Mouse (Mus musculus) G1E (cell line): ENCODE measurements around the gene Cbx3.

Experiments used
- CTCF ChIP-seq: IDR thresholded peaks from 2 replicates; pipeline ENCODE4 v1.5.1; 2012; ENCODE audit warnings: low read depth, low read length, inconsistent platforms, mixed read lengths
- GATA1 ChIP-seq: IDR thresholded peaks from 2 replicates; pipeline ENCODE4 v1.6.1; 2012; ENCODE audit warnings: borderline replicate concordance, low read length, inconsistent platforms, mixed read lengths
- GATA2 ChIP-seq: IDR thresholded peaks from 2 replicates; pipeline ENCODE4 v1.6.1; 2012; ENCODE audit warnings: low read depth, low read length, inconsistent platforms, borderline replicate concordance
- POLR2AphosphoS5 ChIP-seq: IDR thresholded peaks from 2 replicates; pipeline ENCODE4 v1.6.1; 2012; ENCODE audit warnings: low read depth, low read length, inconsistent platforms; ENCODE audit not compliant: insufficient replicate concordance
- TAL1 ChIP-seq: conservative IDR thresholded peaks from 2 replicates; pipeline ENCODE4 v1.6.1; 2012; ENCODE audit warnings: low read depth, low read length, inconsistent platforms, mixed read lengths

DNA sequence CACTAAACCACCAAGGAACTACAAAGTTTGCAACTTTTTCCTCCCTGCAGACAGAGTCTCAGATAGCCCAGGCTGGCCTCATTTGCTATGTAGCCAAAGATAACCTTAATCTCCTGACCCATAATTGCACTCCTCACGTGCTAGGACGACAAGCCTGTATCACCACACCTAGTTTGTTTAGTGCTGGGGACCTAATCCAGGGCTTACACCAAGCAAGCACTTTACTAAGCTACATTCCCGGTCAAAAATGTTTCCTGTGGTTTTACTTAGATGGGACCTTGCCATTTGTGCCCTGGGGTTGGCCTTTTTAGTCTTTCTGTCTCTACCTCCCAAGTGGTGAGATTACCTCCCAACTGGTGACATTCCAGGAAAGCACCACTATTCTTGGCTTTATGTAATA is 15.2 kb upstream of the Cbx3 start:
- no peak for TF ChIP-seq POLR2AphosphoS5
- no peak for TF ChIP-seq CTCF
- TF ChIP-seq GATA1, result no peak
- TF ChIP-seq TAL1, result no peak
- TF ChIP-seq GATA2, result no peak
